Mouse (Mus musculus): ENCODE measurements around the gene Kcnh4.

The Kcnh4 gene

DNA sequence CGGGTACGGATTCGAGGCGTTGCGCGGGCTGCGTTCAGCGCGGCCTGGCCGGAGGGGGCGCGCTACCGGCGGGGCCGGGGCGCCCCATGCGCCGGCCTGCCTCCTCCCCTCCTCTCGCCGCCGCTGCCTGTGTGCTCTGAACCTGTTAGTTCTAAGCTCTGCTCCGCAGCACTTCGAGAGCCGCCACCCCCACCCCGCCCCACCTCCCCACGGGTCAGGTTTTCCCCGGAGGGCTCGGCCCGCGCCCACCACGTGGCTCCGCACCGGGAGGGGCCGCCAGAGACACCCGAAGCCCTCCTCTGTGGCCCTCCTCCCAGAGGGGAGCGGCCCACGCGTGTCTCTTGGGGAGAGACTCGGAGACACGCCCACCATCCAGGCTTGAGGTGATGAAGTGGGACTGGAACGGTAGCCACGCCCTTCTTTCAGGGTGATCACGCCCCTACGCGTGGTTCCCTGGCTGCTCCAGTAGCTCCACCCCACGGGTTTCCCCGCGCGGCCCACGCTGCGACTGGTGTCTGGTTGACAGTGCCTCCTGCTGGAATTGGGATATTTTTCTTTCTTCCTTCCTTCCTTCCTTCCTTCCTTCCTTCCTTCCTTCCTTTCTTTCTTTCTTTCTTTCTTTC is at the start of gene Kcnh4:
TSS of gene Kcnh4 (minus strand) at position 332 of the 623 bp plus-strand sequence.
- DNase-seq = peak; percentile 96

DNA sequence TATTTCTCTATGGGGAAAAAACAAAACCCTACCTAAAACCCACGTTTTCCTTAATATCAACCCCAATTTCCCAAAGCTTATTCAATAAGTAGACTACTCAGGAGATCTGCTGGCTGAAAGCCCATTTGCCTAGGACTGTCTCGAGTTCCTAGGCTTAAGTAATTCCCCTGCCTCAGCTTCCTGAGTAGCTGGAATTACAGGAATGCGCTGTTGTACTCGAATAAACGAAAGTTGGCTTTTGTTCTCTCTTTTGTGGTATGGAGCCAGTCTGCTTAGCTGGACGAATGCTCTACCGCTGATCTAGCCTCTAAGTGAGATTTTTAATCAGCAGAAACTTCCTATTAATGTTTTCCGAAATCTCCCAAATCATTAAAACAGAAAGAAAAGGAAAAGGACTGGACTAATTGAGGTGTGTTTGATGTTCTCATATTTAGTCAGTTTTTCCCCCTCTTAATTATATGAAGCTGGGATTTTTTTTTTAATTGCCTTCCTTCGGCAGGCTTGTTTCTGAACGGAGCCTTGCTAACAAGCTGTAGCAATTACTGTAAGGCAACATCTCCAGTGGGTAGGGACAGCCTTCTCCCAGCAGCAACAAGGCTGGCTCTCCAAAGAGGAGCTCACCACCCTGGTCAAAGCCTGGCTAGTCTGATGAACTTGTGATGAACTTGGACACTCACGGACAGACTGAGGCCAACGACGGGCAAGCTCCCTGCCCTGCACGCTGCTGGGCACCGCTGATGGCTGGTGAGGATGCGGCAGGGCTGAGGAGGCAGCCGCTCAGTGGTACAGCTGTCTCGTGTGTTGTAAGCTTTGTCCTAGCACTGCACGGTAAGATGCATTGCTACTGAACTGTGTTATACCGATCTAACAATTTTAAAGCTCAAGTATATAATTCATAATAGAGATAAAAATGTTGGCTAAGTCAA is 46.9 kb upstream of the Kcnh4 start:
- DNase-seq = no peak

DNA sequence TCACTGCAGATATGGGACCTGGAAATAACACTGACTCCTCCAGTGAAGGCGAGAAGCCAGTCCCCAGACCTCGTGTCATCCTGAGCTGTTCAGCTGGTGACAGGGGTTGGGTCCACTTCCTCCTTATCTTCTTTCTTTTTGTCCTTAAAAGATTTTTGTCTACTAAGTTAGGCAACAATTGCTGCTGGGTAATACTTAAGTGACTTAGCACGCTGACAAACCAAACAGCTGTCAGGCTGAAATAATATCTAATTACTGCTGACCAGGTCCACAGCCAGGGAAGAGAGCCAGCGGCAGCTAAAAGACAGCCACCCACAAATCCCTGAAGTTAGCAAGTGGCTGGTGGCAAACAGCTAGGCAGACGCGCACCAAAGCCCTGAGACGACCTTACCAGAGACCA is 45.8 kb upstream of the Kcnh4 start:
- DNase-seq = no peak

DNA sequence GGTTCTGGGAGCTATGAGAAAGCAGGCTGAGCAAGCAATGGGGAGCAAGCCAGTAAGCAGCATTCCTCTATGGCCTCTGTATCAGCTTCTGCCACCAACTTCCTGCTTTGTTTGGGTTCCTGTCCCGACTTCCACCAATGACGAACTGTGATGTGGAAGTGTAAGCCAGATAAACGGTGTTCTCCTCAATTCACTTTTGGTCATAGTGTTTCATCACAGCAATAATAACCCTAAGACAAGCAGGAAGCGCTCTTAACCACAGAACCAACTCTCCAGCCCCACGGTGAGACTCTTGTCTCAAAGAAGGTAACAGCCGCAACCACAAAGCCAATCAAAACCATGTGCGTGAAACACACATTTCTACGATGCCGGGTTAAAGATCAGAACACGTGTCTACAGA is 44.7 kb upstream of the Kcnh4 start:
- no peak for DNase-seq

DNA sequence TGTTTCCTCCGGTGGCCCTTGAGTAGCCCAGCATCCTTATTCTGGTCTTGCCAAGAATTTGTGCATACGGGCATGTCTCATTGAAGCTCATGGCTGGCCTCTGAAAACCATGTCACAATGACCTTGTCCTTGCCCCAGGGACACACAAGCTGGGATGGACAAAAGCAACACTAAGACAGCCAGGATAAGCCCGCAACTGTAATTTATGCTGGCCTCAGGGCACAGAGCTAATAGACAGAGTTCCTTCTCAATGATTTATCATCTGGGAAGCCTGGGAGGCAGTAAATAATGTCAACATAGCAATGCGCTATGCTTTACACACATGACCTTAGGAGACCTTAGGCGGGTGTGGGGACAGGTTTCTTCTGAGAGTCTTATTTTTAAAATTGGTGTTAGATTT is 39.7 kb upstream of the Kcnh4 start:
- DNase-seq = no peak

DNA sequence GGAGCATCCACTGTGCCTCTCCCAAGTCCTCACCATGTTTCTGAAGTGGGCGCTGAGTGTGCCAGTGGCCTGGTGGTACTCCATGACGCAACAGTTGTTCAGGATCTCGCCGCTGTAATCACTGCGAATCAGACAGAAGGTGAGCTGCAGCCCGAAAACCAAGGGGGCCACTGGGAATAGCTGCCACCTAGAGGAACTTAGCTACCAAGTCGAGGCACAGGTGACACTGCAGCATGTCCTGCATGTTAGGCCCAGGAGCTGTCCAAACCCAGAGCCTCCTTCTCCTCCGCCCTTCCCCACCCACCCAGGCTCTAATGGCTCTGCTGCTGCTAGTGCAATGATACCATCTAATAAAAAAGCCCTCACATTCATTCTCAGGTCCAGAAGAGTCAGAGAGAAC is 36.8 kb upstream of the Kcnh4 start:
- no peak for DNase-seq

DNA sequence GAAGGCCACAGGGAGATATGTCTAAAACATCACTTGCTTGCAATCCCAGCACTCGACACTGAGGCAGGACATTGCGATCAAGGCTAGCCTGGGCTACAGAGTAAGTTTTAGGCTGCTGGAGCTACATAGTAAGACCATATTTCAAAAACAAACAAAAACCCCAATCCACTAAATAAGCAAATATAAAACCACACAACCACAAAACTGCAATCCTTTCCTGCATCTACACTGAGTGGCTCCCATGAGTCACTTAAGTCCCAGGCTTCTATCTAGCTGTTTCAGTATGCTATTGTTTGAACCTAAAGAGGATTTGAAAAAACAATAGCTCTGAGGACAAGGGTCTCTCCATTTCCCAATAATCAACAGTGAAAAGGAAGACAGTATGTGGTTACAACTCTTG is 35.6 kb upstream of the Kcnh4 start:
- DNase-seq = no peak

DNA sequence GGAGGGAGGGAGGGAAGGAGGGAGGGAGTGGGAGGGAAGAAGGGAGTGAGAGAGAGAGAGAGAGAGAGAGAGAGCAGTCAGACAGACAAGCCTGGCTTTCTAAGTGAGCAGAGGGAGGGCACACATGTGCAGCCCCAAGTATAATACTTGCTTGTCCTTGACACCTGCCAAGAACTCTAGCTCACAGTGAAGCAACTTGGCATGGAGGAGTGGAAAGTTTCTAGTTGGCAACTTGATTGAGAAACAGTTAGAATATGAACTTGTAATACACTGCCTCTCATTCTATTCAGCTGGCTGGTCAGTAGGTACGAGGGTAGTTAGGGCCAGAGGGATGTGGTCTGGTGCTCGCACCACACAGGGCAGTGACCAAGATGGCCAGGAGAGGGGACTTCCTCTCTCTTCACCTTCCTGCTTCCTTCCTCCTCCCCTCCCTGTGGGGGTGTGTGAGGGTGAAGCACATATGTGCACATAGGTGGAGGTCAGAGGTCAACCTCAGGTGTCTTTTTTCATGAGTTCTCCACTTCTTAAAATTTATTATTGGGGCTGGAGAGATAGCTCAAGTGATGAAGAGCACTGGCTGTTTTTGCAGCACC is 31.8 kb upstream of the Kcnh4 start:
- no peak for DNase-seq

DNA sequence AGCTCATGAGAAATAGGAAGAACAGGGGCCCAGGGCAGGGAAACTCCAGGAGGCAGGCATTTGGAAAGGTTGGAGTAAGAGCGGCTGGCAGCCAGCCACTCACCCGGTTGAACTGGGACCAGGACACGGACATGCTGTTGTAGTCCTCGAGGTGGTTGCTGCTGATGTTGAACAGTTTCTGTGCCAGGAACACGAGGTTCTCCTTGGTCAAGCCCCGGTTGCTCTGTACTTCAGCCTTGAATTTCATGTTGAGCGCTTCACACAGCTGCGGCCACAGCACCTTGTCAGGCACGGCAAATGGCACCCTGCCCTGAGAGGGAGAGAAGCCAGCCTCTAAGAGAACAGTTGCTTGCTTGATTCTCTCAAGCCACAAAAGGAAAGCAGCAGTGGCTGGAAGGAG is 30.9 kb upstream of the Kcnh4 start:
- DNase-seq = peak; percentile 32

DNA sequence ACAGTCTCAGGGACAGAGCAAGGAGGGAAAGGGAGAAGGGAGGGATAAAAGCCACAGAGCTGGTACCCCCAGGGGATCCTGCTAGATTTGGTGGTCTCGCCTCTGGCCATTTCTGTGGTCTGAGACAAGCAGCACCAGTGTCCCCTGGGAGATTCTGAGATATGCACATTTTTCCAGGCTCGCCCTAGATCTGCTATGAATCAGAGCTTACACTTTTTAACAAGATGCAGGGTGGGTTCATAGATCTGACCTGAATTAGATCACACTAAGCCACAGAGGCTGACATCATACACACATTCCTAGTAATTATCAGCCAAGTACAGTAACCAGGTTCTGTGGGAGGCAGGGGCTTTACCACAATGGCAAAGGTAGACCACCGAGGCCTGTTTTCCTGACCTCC is 30.0 kb upstream of the Kcnh4 start:
- no peak for DNase-seq

DNA sequence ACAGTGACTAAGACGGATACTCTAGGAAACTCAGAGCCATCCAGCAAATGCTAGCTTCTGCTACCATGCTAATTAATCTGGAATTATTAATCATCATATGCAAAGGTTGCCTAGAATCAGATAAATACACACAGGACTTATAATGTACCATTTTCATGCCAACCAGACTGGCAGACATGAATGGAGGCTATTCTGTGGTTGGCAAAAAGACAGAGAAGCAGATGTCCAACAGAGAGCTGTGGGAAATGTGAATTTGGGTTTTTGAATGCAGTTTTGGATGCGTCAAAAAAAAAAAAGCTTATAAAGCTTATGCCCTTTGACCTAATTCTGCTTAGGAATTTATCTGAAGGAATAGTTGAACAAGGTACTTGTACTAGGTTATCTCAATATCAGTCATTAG is 26.0 kb upstream of the Kcnh4 start:
- DNase-seq = no peak

DNA sequence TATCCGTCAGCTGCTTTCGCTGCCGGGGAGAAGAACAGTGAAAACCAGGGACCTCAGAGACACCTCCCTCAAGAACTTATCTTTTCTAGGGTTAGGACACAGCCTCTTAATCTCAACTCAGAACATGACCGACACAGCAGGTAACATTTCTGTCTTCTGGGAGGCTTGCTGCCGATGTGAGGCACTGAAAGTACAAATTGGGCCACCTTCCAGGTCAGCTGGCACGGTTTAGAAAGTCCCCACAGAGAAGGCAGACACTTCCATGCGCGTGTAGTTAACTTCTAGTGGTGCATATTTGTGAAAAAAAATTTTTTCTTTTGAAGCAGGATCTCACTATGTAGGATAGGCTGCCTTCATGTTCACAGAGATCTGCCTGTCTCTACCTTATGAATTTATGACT is 24.5 kb upstream of the Kcnh4 start:
- DNase-seq = no peak

DNA sequence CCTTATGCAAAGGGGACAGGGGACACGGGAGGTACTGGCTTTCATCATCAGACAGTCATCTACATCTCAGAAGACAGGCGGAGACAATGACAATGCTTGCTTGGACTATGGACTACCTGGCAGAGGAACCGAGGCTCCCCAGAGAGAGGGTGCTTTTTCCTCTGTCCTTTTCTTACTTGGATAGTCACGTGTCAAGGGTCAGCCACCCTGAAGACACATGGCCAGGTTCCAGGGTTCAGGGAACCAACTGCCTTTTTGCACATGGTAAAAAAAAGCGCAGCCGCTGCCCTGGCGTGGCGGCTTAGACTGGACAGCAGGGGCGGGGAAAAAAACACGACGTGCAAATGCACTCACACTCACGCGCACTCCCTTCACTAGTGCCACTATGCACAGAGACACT is 22.8 kb upstream of the Kcnh4 start:
- DNase-seq = no peak

DNA sequence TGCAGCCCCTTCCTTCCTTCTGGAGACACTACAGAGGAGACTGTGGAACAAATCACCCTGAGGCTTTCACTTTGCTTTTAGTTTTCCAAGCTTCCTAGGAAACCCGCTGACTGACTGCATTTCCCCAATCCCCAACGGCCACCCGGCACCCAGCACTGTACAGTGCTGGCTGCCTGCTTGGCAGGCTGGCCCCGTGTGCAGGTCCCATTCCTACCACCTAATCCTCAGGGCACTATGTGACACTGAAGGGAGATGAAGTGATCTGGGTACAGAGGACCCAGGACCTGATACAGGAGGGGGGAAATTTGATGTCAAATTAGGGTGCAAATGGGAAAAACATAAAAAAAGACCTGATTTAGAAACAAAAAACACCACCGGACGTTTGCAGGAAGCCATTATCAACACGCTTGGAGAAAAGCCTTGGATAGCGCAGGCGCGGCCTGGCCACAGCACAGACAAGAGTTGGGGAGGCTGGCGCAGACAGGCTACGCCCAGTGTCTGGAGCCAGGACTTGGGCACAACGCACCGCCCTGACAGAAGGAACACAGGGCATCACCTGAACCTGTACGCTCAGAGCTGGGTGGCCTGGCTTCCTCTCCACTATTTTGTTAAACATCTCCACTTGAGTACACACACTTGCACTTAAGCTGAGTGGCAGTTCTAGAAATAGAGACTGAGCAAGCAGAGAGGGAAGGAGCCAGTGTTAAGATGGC is 22.2 kb upstream of the Kcnh4 start:
- no peak for DNase-seq

DNA sequence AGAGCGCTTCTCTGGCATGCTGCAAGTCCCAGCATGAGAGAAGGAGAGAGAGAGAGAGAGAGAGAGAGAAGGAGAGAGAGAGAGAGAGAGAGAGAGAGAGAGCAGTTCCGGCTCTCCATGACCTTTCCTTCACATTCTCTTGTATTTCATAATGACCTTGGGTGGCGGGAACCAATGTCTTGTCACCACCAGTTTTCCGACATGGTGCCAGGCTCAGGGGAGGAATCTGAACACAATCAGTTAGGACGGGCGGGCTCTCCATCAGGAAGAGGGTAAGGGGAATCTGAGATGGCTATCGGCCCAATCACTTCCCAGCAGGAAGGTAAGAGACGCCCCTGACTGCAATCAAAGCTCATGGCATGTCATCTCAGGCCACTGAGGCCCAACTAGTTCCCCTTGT is 20.5 kb upstream of the Kcnh4 start:
- DNase-seq = no peak

DNA sequence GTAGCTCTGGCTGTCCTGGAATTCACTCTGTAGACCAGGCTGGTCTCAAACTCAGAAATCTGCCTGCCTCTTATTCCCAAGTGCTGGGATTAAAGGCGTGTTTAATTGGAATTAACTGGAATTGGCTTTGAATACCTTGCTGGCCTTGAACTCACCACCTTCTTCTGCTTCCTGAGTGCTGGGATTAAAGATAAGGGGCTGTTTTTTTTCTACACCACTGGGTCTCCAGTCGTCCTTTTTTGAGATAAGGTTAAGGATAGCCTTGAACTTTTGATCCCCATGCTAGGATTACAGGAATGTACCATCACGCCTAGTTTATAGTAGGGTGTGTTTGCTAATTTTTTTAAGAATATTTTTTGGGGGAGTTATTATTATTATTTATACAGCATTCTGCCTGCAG is 18.3 kb upstream of the Kcnh4 start:
- DNase-seq = no peak

DNA sequence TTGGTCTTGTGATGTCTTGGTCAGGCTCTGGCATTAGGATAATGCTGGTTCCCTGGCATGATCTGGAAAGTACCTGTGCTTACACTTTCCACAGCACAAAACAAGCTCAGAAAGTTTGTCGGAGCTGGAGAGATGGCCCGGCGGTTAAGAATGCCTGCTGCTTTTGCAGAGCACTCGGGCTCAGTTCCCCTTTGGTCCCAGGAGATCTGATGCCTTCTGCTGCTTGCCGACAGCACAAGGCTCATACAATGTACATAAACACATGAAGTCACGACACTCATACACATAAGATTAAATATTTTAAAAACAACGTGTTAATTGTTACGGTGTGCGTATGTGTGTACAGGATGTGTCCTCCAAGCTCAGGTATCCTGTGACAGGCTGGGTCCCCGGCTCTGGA is 16.2 kb upstream of the Kcnh4 start:
- no peak for DNase-seq

DNA sequence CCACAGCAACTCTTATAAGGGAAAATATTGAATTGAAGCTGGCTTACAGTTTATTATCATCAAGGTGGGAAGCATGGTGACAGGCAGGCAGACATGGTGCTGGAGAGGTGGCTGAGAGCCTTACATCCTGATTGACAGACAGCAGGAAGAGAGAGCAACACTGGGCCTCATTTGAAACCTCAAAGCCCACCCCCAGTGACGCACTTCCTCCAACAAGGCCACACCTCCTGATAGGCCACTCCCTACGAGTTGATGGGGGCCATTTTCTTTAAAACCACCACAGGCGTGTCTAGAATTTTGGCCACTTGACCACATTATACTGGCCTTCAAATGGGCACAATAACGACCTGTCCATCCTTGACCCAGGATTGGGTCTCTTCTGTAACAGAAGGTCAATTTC is 14.5 kb upstream of the Kcnh4 start:
- DNase-seq = no peak

DNA sequence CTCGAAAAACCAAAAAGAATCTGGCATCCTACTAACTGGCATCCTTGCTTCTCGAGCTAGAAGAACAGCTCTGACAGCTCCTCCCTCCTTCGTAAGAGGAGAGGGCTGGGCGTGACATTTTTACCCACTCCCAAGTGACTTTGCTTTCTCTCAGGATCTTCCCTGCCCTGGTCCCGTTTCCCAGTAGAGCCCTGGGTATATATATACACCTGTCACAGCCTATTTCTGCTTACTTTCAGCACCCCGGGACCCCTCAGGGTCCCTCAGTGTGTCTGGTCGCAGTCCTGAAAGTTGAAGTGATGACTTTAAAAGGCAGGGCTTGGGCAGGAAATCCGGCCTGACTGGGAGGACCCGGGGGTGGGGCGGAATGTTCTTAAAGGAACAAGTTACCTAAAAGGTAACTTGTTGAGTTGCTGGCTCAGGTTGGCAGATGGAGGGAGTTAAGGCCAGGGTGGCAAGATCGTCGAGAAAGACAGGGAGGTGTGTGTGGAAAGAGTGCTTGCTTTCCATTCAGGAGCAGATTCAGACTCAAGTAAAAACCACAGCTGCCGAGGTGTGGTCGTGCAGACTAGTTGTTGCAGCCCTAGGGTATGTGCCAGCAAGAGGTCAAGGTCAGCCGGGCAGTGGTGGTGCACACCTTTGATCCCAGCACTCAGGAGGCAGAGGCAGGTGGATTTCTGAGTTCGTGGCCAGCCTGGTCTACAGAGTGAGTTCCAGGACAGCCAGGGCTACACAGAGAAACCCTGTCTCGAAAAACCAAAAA is 11.1 kb upstream of the Kcnh4 start, which contains the start of gene Ghdc:
TSS of gene Ghdc (minus strand) at position 312 of the 763 bp plus-strand sequence.
- peak; percentile 82 for DNase-seq

DNA sequence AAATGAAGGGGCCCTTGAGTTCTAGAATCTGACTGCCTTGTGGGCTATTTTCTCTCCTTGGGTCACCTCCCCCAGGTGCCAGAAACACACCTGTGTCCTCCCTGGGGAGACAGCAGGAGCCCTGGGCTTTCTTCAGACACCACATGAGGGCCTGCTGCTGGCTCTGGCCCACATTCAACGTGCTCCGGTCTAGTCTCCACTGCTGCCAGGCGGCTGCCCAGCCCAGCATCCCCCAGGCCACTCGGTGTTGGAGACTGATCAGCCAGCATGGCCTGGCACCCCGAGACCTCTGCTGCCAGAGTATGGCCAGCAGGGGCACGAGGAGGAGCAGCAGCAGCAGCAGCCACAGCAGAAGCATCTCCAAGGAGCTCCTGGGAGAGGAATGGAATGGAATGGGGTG is 10.2 kb upstream of the Kcnh4 start:
- DNase-seq = no peak

DNA sequence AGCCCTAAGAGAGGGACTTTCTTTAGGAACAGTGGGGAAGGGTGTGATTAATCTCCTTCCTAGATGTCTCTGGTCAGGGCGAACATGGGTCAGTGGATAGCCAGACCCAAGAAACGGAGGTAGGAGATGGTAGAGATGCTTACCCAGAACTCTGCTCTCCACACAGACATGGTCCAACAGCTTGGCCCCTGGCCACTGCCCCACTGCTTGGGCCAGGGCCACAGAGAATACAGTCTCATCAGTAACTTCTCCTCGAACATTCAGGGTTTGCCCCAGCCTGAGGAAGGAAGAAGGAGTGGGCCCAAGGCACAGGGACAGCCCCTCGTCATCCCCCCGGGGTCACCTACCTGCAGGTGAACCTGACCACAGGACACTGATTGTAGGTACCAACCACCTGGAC is 8.1 kb upstream of the Kcnh4 start:
- no peak for DNase-seq

DNA sequence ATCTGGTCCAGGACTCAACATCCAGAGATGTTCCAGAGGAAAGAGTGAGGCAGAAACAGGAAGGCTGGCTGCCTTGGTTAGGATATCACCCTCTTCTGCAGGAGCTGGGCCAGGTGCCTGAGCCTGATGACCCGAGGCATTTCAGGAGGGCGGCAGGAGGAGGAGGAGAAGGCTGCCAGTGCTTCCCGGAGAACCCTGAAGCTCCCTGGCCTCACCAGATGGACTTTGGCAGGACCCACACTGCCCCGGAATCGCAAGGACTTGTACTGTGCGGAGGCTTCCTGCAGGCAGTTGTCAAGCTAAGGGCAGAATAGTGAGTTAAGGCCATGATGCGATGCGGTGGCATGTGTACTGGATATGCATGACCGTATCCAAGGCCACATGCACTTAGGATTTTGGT is 7.0 kb upstream of the Kcnh4 start:
- no peak for DNase-seq

DNA sequence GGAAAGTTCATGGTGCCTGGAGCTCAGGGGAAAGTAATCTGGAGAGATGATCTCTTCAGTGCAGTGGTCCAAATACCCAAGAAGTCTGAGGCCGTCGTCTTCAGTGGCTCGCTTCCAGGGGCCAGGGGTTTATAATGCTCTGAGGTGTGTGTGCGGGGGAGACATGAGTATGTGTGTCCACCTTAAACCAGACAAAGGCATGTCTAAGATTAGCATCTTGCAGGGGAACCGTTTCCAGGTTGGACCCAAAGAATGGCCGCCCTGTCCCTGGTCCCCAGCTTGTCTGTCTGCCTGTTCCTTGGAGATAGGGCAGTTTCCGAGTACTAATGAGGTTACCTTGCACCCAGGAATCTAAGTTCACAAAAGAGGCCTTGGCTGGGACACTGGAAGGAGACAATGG is 3.1 kb upstream of the Kcnh4 start, which contains the start of gene Hcrt:
TSS of gene Hcrt (minus strand) at position 101 of the 400 bp plus-strand sequence.
- DNase-seq = no peak

Data from right cerebral cortex, adult 18-20 months (tissue).